Mouse (Mus musculus) liver, postnatal 0 days (tissue): ENCODE results near the gene Arl4a.

Source experiments
- CTCF ChIP-seq: sonication (generic); IDR thresholded peaks from 2 replicates; pipeline ENCODE4 v1.5.1; 2016; ENCODE audit warnings: antibody characterized with exemption, low read depth
- EP300 ChIP-seq: IDR thresholded peaks from 2 replicates; pipeline ENCODE4 v1.6.1; 2016; ENCODE audit warnings: antibody characterized with exemption, low read depth, mild to moderate bottlenecking

DNA sequence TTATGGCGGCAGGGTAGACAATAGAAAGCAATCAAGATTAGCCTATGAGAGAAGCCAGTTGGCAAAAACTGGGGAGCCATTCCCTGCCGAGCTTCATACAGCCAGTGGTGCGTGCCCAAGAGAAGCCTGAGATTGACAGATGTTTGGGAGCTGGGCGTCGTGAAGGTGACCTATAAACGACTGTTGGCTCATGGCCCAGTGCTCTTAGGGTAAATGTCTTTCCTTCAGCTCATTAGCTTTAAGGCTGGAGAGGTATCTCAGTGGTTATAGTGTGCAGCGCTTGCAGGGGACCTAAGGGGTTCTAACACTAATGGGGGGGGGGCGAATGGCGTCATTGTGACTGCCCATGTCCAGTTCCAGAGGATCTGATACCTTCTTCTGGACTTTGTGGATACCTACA lies 21.8 kb downstream of the Arl4a start:
- TF ChIP-seq EP300 = no peak
- no peak for TF ChIP-seq CTCF
